Mouse (Mus musculus) kidney, adult 2 months (tissue): ENCODE results near the gene Olfr773.
"Not testable (repeated sequence)": the region's sequence is repeated elsewhere in the genome, so short reads cannot be mapped to it uniquely, and the experiment has no call there.

Experiments used
- CTCF ChIP-seq: fragments of 200-500 bp; conservative IDR thresholded peaks from 2 replicates; pipeline ENCODE4 v1.5.1; 2011; ENCODE audit warnings: low read depth, mild to moderate bottlenecking, control low read depth, low read length, moderate library complexity, mixed read lengths; ENCODE audit not compliant: insufficient read depth, insufficient read length
- POLR2A ChIP-seq: fragments of 200-500 bp; IDR thresholded peaks from one replicate; pipeline ENCODE4 v1.6.1; 2011; ENCODE audit warnings: low read depth, low read length, control low read depth

GRCm38 (mm10) chr10:129187319-129187718, at the start of gene Olfr773:
- not testable (repeated sequence) for TF ChIP-seq POLR2A, CTCF
